Mouse (Mus musculus) embryo, embryonic 11 days (tissue): Measurements from ENCODE around the gene Rbm45.

Source experiments
- DNase-seq: peaks from one replicate; pipeline ENCODE4 v3.0.0-alpha.2; 2015

Rbm45 gene

DNA sequence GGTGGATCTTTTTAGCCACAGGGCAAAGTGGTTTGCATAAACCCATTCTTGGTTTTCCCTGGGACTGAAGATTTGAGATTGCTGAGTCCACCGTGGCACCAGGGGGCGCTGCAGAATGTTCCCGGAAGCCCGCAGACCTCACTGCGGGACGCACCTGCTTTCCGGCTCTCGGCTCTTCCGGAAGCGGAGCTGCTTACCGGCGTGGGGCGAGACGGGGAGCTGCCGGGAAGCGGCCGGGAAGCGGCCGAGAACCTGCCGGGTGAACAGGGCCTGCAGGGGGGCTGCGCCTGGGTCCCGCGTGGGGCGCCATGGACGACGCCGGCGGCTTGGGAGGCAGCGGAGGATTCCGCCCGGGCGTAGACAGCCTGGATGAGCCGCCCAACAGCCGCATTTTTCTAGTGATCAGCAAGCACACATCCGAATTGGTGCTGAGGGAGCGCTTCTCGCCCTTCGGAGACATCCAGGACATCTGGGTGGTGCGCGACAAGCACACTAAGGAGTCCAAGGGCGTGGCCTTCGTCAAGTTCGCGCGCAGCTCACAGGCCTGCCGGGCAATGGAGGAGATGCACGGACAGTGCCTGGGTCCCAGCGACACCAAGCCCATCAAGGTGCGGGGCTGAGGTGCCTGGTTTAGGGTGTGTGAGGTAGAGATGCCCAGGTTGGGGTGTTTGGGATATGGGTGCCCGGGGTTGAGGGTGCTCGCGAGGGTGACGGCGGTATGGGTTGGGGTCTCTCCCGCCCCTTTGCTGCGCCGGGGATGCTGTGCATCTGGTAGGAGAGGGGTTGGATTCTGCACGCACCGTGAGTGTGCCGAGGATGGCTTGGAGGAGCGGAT is at the start of gene Rbm45:
TSS of gene Rbm45 (plus strand) at position 164 of the 835 bp plus-strand sequence.
- DNase-seq, result peak; percentile 93

DNA sequence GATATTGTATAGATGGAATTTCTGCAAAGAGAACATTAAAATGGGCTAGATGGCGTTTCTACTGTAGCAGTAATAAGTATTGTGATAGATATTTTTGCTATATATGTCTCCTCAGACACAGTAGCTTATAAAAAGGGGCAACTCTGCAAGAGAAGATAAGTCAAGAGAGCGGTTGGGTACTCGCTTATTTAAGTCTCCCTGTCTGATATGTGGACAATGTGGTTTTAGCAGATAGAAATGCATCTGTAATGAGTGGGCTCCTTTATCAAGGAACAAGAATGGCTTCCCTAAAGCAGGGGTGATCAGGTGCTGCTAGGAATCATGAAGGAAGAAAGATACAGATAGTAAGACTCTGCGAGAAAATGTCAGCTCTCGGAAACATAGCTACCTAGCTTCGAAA is 49.4 kb upstream of the Rbm45 start:
- no peak for DNase-seq

DNA sequence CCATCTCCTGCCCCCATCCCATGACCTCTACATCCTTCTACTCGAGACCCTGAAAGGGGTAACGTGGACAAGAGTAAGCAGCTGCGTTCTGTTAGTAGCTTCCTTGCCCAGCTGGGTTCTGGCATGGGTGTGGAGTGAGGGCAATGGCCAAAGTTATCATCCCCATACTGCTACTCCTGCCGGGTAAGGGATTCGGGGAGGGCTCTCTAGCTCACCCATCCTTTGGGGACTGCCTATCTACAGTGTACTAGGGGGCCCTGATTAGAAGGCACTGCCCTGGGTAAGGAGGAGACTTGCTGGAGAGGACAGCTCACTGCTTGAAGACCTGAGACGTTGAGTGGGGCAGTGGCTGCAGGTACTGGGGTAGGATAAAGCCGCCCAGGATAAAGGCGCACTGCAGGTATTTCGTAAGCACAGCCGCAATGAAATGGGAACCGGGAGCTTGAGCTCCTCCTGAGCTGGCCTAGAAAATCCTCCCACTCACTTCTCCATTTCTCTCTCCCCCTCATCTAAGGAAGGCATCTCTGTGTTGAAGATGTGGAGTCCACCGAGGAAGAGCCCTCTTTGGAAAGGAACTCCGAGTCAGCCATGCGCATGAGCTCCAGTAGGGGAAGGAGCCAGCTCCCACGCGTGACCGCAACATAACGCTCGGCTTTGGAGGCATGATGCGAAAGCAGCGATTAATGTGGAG is 46.5 kb upstream of the Rbm45 start:
- DNase-seq, result no peak

DNA sequence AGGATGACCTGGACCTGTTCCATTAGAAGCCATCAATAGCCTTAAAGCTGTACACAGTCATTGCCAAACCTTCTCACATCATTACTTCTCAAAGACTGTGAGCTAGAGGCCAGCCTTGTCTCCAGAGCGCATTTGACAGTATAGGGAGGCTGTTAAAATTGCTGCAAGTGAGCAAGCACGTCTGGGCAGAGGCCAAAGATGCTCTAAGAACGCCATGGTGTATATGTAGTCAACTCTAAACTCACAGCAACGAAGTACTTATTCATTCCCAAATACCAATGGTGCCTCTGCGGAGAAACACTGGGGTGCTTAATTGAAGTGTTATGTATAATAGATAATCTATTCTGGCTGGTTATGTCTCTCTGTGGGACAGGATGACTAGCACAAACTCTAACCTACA is 45.3 kb upstream of the Rbm45 start:
- DNase-seq, result no peak

DNA sequence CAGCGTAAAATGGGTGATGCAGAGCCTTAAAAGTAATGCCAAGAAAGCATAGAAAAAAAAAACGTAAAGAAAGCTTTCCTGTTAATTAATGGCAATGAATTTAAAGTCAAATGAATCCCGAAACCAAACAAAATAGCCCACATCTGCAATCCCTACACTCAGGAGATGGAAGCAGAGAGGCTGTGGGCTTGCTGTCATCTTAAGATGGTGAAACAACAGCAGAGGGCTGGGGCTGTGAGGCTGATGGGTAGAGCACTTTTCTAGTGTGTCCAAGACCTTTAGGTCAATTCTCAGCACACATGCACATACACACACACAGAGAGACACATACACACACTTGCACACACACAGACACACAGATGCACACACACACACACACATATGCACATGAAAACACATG is 43.6 kb upstream of the Rbm45 start:
- DNase-seq, result no peak

DNA sequence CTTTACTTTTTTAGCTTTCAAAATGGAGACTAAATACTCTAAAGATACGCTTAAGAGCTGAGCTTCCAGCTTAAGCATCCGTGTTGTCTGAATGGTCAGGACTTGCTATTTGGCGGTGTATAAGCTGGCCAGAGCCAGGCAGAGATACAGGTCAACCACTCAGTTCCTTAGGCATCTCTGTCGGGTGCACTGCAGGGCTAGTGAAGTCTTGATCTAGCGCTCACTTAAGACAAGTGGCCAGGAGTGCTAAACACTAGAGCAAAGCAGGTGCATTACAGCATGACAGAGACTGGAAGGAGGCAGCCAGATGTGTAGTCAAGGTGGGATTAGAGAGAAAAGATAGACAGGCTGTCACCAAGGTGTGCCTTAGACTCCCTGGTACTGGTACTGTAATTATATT is 39.7 kb upstream of the Rbm45 start:
- no peak for DNase-seq

GRCm38 (mm10) chr2:76332161-76332805 is 37.5 kb upstream of the Rbm45 start:
- DNase-seq, result no peak

- DNase-seq, result no peak
These were observed 35.2 kb upstream of the Rbm45 start for GRCm38 (mm10) chr2:76334596-76334995.

DNA sequence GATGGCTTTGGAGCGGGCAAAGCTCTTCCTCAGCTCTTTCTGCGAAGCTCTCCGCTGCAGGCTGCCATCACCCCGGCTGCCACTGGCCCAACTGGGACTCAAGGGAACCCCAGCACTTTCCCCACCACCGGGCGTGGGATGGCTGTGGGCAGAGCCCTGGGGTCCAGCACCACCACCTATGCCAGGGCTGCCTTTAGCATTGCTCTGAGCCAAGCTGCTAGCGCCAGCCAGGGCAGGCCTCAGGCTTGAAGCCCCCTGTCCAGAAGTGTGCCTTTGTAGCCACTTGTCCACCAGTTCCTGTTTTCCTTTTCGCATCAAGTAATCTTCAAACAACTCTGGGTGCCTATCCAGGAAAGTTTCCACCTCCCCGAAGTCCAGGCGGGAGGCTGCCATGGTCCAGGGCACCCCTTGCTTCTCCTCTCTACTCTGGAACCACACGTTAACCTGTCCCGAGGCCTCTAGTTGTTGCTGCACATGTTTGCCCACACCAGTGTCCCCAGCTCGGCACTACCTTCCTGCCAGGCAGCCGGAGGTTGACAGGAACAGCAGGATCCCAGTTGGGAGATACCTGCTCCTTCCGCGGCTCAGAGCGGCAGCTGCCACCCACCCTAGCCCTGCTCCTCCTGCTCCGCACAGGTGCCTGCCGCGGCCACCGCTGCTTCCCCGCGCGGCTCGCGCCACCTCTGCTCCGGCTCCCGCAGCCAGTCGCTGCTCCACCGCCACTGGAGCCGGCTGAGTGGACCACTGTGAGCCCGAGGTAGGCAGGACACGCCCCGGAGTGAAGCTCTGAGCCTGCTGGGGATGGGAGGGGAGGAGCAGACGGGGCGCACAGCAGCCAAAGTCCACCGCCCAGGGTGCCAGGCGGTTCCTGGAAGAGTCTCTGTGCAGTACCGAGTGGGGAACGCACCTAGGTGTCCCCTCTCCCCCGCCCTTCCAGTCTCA is 31.3 kb upstream of the Rbm45 start, which contains the start of gene Pde11a:
TSS of gene Pde11a (minus strand) at position 560 of the 942 bp plus-strand sequence.
- DNase-seq, result peak; percentile 60

DNA sequence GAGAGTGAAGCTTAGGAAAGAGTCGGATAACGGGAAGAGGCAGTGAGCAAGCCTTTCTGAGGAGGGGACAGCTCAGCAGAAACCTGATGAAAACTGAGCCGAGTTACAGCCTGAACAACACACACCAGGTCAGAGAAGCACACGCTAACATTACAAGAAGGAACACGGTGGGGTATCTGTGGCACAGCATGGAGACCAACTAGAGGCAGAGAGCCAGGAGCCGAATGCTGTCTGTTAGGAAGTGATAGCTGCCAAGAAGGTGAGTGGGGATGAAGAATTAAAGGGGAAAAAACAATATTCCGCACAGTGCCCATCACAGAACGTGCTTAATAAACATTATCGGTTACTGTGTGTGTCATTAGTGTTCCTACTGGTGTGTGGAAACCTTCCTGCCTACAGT is 27.6 kb upstream of the Rbm45 start:
- DNase-seq, result no peak

- no peak for DNase-seq
These were observed 21.9 kb upstream of the Rbm45 start for GRCm38 (mm10) chr2:76347839-76348238.

GRCm38 (mm10) chr2:76360226-76360625 is 9.6 kb upstream of the Rbm45 start, which contains the start of gene Cyct:
TSS of gene Cyct (minus strand) at chr2:76360450.
- no peak for DNase-seq

GRCm38 (mm10) chr2:76362111-76362510 is 7.7 kb upstream of the Rbm45 start:
- DNase-seq, result peak; percentile 42

- DNase-seq, result no peak
These were observed 4.0 kb upstream of the Rbm45 start for GRCm38 (mm10) chr2:76365811-76366210.

DNA sequence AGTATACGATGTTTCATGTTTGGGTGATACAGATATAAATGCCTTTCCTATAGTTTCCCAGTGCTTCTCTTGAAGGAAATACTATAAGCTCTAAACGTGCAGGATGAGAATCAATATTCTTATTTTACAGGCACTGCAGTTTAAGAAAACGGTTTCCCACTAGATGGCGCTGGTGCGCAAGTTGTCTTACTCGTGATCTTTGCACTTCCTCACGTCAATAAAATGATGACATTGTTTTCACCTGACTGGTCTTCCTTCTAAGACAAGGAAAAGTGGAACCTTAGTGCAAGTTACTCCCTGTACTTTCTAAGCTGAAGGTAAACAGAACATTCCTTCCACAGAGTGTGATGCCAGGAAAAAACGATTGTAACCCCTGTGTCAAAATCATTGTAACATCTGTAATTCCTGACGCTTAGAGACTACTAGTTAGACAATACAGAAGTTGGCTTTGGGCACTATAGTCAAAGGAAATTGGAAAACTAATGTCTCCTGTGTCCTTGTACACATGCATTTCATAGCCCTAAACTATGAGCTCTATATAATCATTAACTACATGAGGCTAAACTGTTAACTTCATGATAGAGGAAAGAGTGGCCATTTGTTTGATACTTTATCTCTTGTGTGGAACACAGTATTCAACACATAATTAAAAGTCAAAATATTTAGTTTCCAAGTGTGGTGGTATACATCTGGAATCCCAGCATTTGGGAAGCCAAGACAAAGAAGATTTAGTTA is 2.4 kb upstream of the Rbm45 start:
- DNase-seq, result peak; percentile 91

GRCm38 (mm10) chr2:76368861-76369660 is 723 bp upstream of the Rbm45 start:
- no peak for DNase-seq

DNA sequence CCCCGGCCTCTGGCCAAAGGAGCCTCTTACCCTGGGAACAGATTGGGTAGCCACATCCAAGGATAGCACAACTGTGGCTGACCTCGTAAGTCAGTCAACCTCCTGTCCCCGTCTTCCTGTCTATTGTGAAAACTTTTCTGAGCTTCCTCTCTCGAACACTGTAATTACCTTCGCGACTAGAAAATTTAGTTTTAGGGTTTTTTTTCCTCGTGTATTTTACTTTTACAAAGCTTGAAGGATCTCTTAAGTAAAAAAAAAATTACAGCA is 805 bp downstream of the Rbm45 start:
- no peak for DNase-seq

- DNase-seq, result no peak
These were observed 2.5 kb downstream of the Rbm45 start for GRCm38 (mm10) chr2:76372244-76372643.

DNA sequence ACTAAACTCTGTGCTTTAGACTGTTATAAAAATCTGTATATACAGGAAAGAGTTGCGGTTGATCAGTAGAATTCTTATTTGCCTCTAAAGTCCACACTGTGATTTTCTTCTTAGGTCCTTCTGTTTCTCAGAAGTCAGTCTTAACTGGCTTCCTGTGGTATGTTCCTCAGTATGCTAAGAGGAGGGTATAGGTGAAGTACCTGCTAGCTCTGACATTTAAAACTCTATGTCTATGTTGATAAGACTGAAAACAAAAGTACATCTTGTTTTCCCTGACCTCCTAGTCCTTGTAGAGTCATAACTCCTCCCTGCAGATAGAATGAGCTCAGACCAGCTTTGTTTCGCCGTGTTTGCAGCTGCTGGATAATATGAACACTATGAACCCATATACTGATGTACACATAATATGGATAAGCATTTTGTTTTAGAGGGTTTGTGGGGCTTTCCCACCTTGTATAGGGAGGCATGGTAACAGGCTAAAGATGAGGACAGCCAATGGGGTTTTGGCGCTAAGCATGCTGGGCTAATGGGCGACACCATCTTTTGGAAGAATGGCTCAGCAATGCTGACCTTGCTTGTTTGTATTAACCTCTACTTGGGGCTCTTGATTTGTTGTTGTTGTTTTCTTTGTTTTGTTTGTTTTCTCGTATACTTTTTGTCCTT is 4.9 kb downstream of the Rbm45 start:
- no peak for DNase-seq

DNA sequence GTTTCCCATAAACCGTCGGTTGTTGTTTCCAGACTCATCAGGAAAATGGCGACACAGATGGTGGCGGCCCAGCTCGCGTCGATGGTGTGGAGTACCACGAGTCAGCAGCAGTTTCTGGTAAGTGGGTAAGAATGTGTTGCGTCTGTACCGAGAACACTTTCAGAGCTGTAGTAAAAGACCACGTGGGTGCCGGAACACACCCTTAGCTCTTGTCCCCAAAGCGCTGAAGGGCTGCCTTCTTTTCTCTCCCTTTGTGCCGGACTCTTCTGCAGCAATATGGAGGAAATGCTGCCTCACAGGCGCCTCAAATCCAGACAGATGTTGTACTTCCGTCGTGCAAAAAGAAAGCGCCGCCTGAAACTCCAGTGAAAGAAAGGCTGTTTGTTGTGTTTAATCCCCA is 8.9 kb downstream of the Rbm45 start:
- DNase-seq, result no peak

DNA sequence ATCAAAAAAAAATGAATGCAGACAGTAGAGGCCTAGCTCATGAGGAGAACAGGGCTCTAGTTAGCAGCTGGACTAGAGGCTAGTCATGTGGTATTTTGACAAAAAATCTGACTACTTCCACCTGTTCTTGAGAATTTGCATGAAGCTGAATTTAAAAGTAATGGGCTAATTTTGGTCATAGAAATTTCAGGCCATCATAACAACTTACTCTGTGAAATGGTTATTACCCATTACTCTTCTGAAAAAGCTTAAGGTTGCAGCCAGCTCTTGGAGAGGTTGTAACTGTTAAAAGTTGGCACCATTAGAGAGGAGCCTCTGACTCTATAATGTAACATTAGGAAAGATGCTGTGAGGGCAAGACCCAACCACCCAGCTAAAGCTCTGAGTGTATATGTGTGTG is 16.7 kb downstream of the Rbm45 start:
- DNase-seq, result no peak
